Mouse (Mus musculus): Measurements from ENCODE around the gene Tspan15. TPM values are rescaled to one million over a fixed set of nuclear protein-coding genes. Genes with fewer than 3 reads are reported as not detected.
A peak's percentile ranks its signal among the peaks of the same experiment; 100 is the strongest.

Tspan15 gene
- polyA plus RNA-seq, 1 experiment from 2014 or later: 23.2 TPM

DNA sequence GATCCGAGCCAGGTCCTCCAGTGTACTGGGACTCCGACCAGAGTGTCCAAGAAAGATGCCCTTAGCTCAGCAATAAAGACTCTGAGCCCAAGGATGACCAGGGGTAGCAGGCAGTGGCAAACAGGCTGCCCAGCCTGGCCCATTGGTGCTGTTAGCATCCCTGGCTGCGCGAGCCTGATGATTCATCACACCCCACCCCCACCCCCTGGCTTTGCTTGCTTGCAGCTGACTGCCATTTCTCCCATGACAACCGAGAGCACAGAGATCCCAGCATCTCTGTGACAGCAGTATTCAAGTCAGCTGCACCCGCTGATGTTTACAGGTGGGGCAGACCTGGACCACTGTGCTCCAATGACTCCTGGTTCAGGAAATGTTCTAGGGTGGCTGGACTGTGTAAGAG, 28.5 kb downstream of the Tspan15 start:
- Histone ChIP-seq H3K27ac (ENCODE audit: low read length) (no peak overlapping the region), H3K36me3 (ENCODE audit: control insufficient read depth, insufficient read depth, low read length) (no peaks in the 10 kb centered on the region), H3K27me3 (ENCODE audit: control insufficient read depth, insufficient read depth, low read depth, low read length) (no peaks in the 10 kb centered on the region), H3K9me3 (replicated peaks; ENCODE audit: control insufficient read depth, low read length, poor library complexity, severe bottlenecking) (no peaks in the 10 kb centered on the region), H3K4me3 (ENCODE audit: low read depth, low read length) (no peak overlapping the region), H3K9ac (ENCODE audit: low read depth, low read length) (no peak overlapping the region), H3K4me1 (ENCODE audit: control insufficient read depth, insufficient read depth, low read length) (no peaks in the 10 kb centered on the region), H3K4me2 (ENCODE audit: low read length) (no peak overlapping the region)
- 87% methylated on average over 6 of the region's 6 CpGs for WGBS
- no peak for ATAC-seq

DNA sequence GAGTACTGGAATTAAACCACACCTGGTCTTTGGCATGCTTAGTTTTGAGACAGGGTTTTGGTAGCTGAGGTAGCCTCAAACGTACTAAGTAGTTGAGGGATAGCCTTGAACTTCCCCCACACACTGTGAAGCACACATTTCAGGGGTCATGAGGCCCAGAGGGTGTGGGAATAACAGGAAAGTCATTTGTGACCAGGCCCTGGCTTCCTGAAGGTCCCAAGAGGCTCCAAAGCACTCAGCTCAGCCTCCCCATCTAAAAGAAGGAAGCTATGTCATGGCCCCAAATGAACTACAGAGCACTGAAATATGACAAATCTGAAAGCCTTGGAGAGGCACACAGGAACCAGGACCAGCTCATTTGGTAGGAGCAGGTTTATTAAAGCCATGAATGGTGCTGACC, 32.2 kb downstream of the Tspan15 start:
- Histone ChIP-seq H3K4me3 (ENCODE audit: low read depth, low read length) (no peak overlapping the region), H3K27ac (ENCODE audit: low read length) (no peak overlapping the region), H3K4me1 (ENCODE audit: control insufficient read depth, insufficient read depth, low read length) (no peaks in the 10 kb centered on the region), H3K27me3 (ENCODE audit: control insufficient read depth, insufficient read depth, low read depth, low read length) (no peaks in the 10 kb centered on the region), H3K9ac (ENCODE audit: low read depth, low read length) (no peak overlapping the region), H3K36me3 (ENCODE audit: control insufficient read depth, insufficient read depth, low read length) (no peaks in the 10 kb centered on the region), H3K9me3 (replicated peaks; ENCODE audit: control insufficient read depth, low read length, poor library complexity, severe bottlenecking) (no peaks in the 10 kb centered on the region), H3K4me2 (ENCODE audit: low read length) (no peak overlapping the region)
- no peak for ATAC-seq
- 83% methylated on average over 1 of the region's 1 CpGs for WGBS

DNA sequence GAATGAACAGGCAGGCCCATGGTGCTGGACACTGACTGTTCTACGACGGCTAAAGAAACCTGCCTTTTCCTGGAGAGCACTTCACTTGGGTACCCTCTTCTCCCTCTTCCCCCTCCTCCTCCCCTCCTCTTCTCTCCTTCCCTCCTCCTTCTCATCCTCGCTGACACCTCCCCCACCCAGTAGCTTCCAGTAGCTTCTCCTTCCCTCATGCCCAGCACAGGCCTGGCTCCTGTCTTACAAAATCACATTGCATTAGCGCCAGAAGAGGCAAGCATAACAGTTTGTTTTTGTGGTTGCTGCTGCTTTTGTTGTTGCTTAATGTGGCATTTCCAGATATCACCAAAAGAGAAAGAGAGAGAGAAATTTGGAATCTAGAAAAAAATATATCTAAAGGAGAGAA, 33.6 kb downstream of the Tspan15 start:
- Histone ChIP-seq H3K27ac (ENCODE audit: low read length) (no peak overlapping the region), H3K36me3 (ENCODE audit: control insufficient read depth, insufficient read depth, low read length) (no peaks in the 10 kb centered on the region), H3K27me3 (ENCODE audit: control insufficient read depth, insufficient read depth, low read depth, low read length) (no peaks in the 10 kb centered on the region), H3K4me3 (ENCODE audit: low read depth, low read length) (no peak overlapping the region), H3K9ac (ENCODE audit: low read depth, low read length) (no peak overlapping the region), H3K4me2 (ENCODE audit: low read length) (no peak overlapping the region), H3K4me1 (ENCODE audit: control insufficient read depth, insufficient read depth, low read length) (no peaks in the 10 kb centered on the region), H3K9me3 (replicated peaks; ENCODE audit: control insufficient read depth, low read length, poor library complexity, severe bottlenecking) (no peaks in the 10 kb centered on the region)
- WGBS: 55% methylated on average over 4 of the region's 4 CpGs
- ATAC-seq: no peak

DNA sequence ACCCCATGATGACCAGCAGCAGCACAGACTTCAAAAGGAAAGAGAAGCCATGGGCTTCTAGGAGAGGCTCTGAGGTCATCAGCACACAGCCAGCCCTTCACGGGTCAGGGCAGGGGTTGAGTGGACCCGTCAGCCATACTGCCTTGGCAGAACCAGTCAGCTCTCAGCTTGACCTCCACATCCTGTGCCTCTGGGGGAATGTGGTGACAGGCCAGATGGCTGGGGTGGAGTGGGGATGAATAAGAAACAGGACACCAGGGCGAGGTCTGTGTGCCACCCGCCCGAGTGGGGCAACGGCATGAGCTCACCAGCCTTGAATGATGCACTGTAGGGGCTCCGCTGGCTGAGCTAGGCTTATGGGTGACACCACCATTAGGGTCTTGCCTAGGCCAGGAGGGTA, 35.7 kb downstream of the Tspan15 start:
- no peak for ATAC-seq
- Histone ChIP-seq H3K36me3 (ENCODE audit: control insufficient read depth, insufficient read depth, low read length) (no peaks in the 10 kb centered on the region), H3K4me2 (ENCODE audit: low read length) (no peak overlapping the region), H3K27me3 (ENCODE audit: control insufficient read depth, insufficient read depth, low read depth, low read length) (no peaks in the 10 kb centered on the region), H3K4me3 (ENCODE audit: low read depth, low read length) (no peak overlapping the region), H3K9ac (ENCODE audit: low read depth, low read length) (no peak overlapping the region), H3K9me3 (replicated peaks; ENCODE audit: control insufficient read depth, low read length, poor library complexity, severe bottlenecking) (no peaks in the 10 kb centered on the region), H3K27ac (ENCODE audit: low read length) (peak overlapping the region; percentile 57), H3K4me1 (ENCODE audit: control insufficient read depth, insufficient read depth, low read length) (no peaks in the 10 kb centered on the region)
- 87% methylated on average over 7 of the region's 7 CpGs for WGBS

DNA sequence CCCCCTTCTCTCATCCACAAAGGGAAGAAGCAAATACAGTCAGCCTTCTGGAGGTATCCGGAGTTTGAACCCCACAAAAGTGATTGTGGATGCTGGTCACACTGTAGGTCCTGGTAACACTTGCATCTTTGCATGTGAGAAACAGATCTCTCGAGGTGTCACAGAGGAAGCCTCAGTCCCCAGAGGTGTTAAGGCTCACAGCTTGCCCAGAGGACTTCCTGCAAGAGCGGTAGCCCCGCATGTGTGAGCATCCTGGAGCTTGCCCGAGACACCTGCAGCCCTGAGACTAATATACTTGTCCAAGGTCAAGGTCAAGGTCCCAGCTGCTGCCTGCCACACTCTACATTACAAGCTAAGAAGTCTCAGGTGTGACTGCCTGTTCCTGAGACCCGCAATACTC, 36.1 kb downstream of the Tspan15 start:
- WGBS: 73% methylated on average over 6 of the region's 6 CpGs

DNA sequence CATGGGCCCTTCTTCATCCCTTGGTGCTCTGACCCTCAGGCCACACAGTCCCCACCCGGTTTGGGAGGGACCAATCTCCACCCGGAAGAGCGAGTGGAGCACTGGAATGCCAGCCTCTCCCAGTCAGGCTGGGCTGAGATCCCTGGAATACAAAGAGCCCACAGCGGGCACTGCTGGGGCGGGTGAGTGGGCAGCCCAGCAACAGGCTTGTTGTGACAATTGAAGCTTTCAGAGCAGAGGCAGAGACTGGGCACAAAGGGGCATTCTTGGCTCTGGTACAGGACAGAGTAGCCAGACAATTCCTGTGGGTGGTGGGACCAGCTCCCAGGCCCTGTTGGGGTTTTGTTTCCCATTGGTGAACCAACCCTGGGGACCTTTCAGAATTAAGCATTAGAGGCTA, 36.6 kb downstream of the Tspan15 start:
- H3K4me2 ChIP-seq (ENCODE audit: low read length): no peak overlapping the region
- peak; percentile 88 for ATAC-seq
- 66% methylated on average over 5 of the region's 5 CpGs for WGBS

More for the DNA sequence above, 36.1 kb downstream of the Tspan15 start:
- Histone ChIP-seq H3K27ac (ENCODE audit: low read length) (peak overlapping the region; percentile 57), H3K4me3 (ENCODE audit: low read depth, low read length) (no peak overlapping the region), H3K9ac (ENCODE audit: low read depth, low read length) (no peak overlapping the region), H3K36me3 (ENCODE audit: control insufficient read depth, insufficient read depth, low read length) (no peaks in the 10 kb centered on the region), H3K9me3 (replicated peaks; ENCODE audit: control insufficient read depth, low read length, poor library complexity, severe bottlenecking) (no peaks in the 10 kb centered on the region), H3K27me3 (ENCODE audit: control insufficient read depth, insufficient read depth, low read depth, low read length) (no peaks in the 10 kb centered on the region), H3K4me2 (ENCODE audit: low read length) (no peak overlapping the region), H3K4me1 (ENCODE audit: control insufficient read depth, insufficient read depth, low read length) (no peaks in the 10 kb centered on the region)
- ATAC-seq: peak; percentile 19

DNA sequence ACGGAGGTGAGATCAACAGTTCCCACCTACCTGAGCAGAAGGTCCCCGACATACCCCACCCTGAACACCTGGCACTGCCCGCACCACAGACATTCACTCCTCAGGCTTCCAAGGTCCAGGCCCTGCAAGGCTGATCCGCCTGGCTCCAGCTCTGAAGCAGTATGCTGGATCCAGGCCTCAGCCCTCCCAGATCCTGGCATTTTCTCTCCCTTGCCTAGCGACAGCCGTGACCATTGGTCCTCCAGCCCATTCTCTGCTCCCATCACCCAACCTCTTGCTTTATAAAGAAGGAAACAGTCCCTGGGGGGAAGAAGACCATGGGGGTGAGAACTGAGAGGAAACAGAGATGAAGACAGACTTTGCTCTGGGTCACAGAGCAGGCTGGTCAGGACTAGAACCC, 37.0 kb downstream of the Tspan15 start:
- Histone ChIP-seq H3K4me2 (ENCODE audit: low read length) (no peak overlapping the region), H3K36me3 (ENCODE audit: control insufficient read depth, insufficient read depth, low read length) (no peaks in the 10 kb centered on the region), H3K9me3 (replicated peaks; ENCODE audit: control insufficient read depth, low read length, poor library complexity, severe bottlenecking) (no peaks in the 10 kb centered on the region), H3K4me3 (ENCODE audit: low read depth, low read length) (no peak overlapping the region), H3K27ac (ENCODE audit: low read length) (peak overlapping the region; percentile 2; the same call in 1 of the 2 replicates), H3K4me1 (ENCODE audit: control insufficient read depth, insufficient read depth, low read length) (no peaks in the 10 kb centered on the region), H3K27me3 (ENCODE audit: control insufficient read depth, insufficient read depth, low read depth, low read length) (no peaks in the 10 kb centered on the region), H3K9ac (ENCODE audit: low read depth, low read length) (no peak overlapping the region)
- peak; percentile 51; the same call in 1 of the 2 replicates for ATAC-seq
- 83% methylated on average over 6 of the region's 6 CpGs for WGBS

More for the DNA sequence above, 36.6 kb downstream of the Tspan15 start:
- Histone ChIP-seq H3K9ac (ENCODE audit: low read depth, low read length) (no peak overlapping the region), H3K4me3 (ENCODE audit: low read depth, low read length) (no peak overlapping the region), H3K36me3 (ENCODE audit: control insufficient read depth, insufficient read depth, low read length) (no peaks in the 10 kb centered on the region), H3K27me3 (ENCODE audit: control insufficient read depth, insufficient read depth, low read depth, low read length) (no peaks in the 10 kb centered on the region), H3K4me1 (ENCODE audit: control insufficient read depth, insufficient read depth, low read length) (no peaks in the 10 kb centered on the region), H3K27ac (ENCODE audit: low read length) (peak overlapping the region; percentile 2), H3K9me3 (replicated peaks; ENCODE audit: control insufficient read depth, low read length, poor library complexity, severe bottlenecking) (no peaks in the 10 kb centered on the region)

DNA sequence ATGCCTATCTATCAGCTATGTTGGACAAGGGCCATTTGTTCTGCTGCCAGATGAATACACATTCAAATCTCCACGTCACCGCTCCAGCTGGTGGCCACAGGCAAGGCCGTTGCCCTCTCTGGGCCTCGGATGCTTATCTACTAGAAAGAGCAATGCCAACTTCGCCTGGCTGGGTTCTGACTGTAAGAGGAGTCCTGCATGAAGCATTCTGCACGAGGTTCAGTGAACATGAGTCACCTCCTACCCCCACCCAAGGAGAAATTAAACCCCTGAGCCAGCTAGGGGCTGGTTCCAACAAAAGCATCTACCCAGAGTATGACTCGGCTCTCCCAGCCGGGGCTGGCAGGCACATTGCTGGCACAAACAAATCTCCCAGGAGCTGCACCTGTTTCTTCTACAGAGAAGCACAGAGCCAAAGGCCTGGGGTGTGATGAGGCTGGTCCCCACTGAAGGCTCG, 38.3 kb downstream of the Tspan15 start:
- Histone ChIP-seq H3K4me2 (ENCODE audit: low read length) (no peak overlapping the region), H3K27me3 (ENCODE audit: control insufficient read depth, insufficient read depth, low read depth, low read length) (no peaks in the 10 kb centered on the region), H3K36me3 (ENCODE audit: control insufficient read depth, insufficient read depth, low read length) (no peaks in the 10 kb centered on the region), H3K4me1 (ENCODE audit: control insufficient read depth, insufficient read depth, low read length) (no peaks in the 10 kb centered on the region), H3K9ac (ENCODE audit: low read depth, low read length) (no peak overlapping the region), H3K4me3 (ENCODE audit: low read depth, low read length) (no peak overlapping the region), H3K9me3 (replicated peaks; ENCODE audit: control insufficient read depth, low read length, poor library complexity, severe bottlenecking) (no peaks in the 10 kb centered on the region), H3K27ac (ENCODE audit: low read length) (no peak overlapping the region)
- ATAC-seq: no peak
- WGBS: 59% methylated on average over 9 of the region's 9 CpGs

DNA sequence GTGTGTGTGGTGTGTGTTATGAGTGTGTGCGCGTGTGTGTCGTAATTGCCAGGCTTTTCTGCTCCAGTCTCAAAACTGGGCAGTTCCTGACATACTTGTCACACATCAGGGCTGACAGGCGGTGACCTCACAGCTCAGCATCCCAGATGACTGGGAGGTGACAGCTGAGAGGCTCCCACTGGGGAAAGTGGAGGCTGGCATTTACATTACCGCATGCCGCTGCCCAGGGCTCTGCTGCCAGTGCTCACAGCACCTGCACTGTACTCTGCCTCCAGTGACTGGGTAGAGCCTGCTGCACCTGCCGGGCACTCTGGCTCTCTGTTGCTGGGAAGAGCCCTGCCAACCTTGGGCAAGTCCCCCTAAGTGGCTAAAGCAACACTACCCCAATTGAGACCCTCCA, 40.2 kb downstream of the Tspan15 start:
- no peaks in the 10 kb centered on the region for H3K9me3 ChIP-seq (replicated peaks; ENCODE audit: control insufficient read depth, low read length, poor library complexity, severe bottlenecking)
- H3K4me3 ChIP-seq (ENCODE audit: low read depth, low read length): no peak overlapping the region
- ATAC-seq: no peak
- H3K4me1 ChIP-seq (ENCODE audit: control insufficient read depth, insufficient read depth, low read length): no peaks in the 10 kb centered on the region
- H3K27me3 ChIP-seq (ENCODE audit: control insufficient read depth, insufficient read depth, low read depth, low read length): no peaks in the 10 kb centered on the region
- 83% methylated on average over 7 of the region's 7 CpGs for WGBS
- no peak overlapping the region for H3K9ac ChIP-seq (ENCODE audit: low read depth, low read length)
- H3K36me3 ChIP-seq (ENCODE audit: control insufficient read depth, insufficient read depth, low read length): no peaks in the 10 kb centered on the region
- no peak overlapping the region for H3K27ac ChIP-seq (ENCODE audit: low read length)
- no peak overlapping the region for H3K4me2 ChIP-seq (ENCODE audit: low read length)

Data from midbrain, embryonic 16.5 days (tissue).